Mouse (Mus musculus): ENCODE results near the gene Zfp759.
"Not testable (repeated sequence)": the region's sequence is repeated elsewhere in the genome, so short reads cannot be mapped to it uniquely, and the experiment has no call there.

Gene Zfp759

GRCm38 (mm10) chr13:67121360-67121759 lies at the start of gene Zfp759:
Gene Zfp759, plus strand, starts transcription at chr13:67121660.
- not testable (repeated sequence) for DNase-seq (ENCODE audit: low spot score in 2 of 2)

GRCm38 (mm10) chr13:67072786-67073185 lies 48.7 kb upstream of the Zfp759 start:
- DNase-seq (ENCODE audit: low spot score in 2 of 2), result no peak

GRCm38 (mm10) chr13:67077244-67077643 lies 44.2 kb upstream of the Zfp759 start:
- no peak for DNase-seq (ENCODE audit: low spot score in 2 of 2)

GRCm38 (mm10) chr13:67081142-67081713 lies 40.2 kb upstream of the Zfp759 start:
- peak; percentile 32 to 34 for DNase-seq (ENCODE audit: low spot score in 2 of 2)

- DNase-seq (ENCODE audit: low spot score in 2 of 2), result no peak
These were observed 39.5 kb upstream of the Zfp759 start for GRCm38 (mm10) chr13:67081946-67082345.

- no peak for DNase-seq (ENCODE audit: low spot score in 2 of 2)
These were observed 31.3 kb upstream of the Zfp759 start for GRCm38 (mm10) chr13:67090154-67090553.

- DNase-seq (ENCODE audit: low spot score in 2 of 2), result no peak
These were observed 23.6 kb upstream of the Zfp759 start, which contains the start of gene Zfp708 for GRCm38 (mm10) chr13:67097876-67098275. Gene Zfp708, minus strand, starts transcription at chr13:67097976.

- no peak for DNase-seq (ENCODE audit: low spot score in 2 of 2)
These were observed 13.8 kb upstream of the Zfp759 start for GRCm38 (mm10) chr13:67107681-67108080.

- peak; percentile 88 to 90 for DNase-seq (ENCODE audit: low spot score in 2 of 2)
These were observed 13.2 kb upstream of the Zfp759 start, which contains the start of gene Gm28557 for GRCm38 (mm10) chr13:67108194-67108820. Gene Gm28557, minus strand, starts transcription at chr13:67108604.

- peak in 1 of 2 experiments; percentile 23 for DNase-seq (ENCODE audit: low spot score in 2 of 2)
These were observed 12.6 kb upstream of the Zfp759 start for GRCm38 (mm10) chr13:67108821-67109206.

GRCm38 (mm10) chr13:67112096-67112495 lies 9.4 kb upstream of the Zfp759 start:
- peak in 1 of 2 experiments; percentile 10 for DNase-seq (ENCODE audit: low spot score in 2 of 2)

GRCm38 (mm10) chr13:67113287-67113686 lies 8.2 kb upstream of the Zfp759 start:
- no peak for DNase-seq (ENCODE audit: low spot score in 2 of 2)

- not testable (repeated sequence) for DNase-seq (ENCODE audit: low spot score in 2 of 2)
These were observed 5.3 kb upstream of the Zfp759 start, which contains the start of gene Rslcan18 for GRCm38 (mm10) chr13:67116163-67116562. Gene Rslcan18, minus strand, starts transcription at chr13:67116263.

- DNase-seq (ENCODE audit: low spot score in 2 of 2), result no peak
These were observed 3.0 kb downstream of the Zfp759 start for GRCm38 (mm10) chr13:67124460-67124859.

GRCm38 (mm10) chr13:67127507-67127906 lies 6.0 kb downstream of the Zfp759 start:
- not testable (repeated sequence) for DNase-seq (ENCODE audit: low spot score in 2 of 2)

- DNase-seq (ENCODE audit: low spot score in 2 of 2), result peak; percentile 71 to 80
These were observed 6.7 kb downstream of the Zfp759 start for GRCm38 (mm10) chr13:67128038-67128721.

- DNase-seq (ENCODE audit: low spot score in 2 of 2), result not testable (repeated sequence)
These were observed 44.7 kb downstream of the Zfp759 start for GRCm38 (mm10) chr13:67166122-67166521.

- peak; percentile 59 to 66 for DNase-seq (ENCODE audit: low spot score in 2 of 2)
These were observed 51.7 kb downstream of the Zfp759 start, which contains the start of gene Rsl1 for GRCm38 (mm10) chr13:67172991-67173722. Gene Rsl1, plus strand, starts transcription at chr13:67173182.

- no peak for DNase-seq (ENCODE audit: low spot score in 2 of 2)
These were observed 52.2 kb downstream of the Zfp759 start for GRCm38 (mm10) chr13:67173723-67174055.
